Mouse (Mus musculus): ENCODE results near the gene Psmb3. TPM values are rescaled to one million over a fixed set of nuclear protein-coding genes. Genes with fewer than 3 reads are reported as not detected.

Psmb3 gene
- total RNA-seq, 4 experiments from 2014 or later: 197 to 238 (median 210) TPM

GRCm38 (mm10) chr11:97668160-97668559, 35.0 kb upstream of the Psmb3 start:
- no peak for DNase-seq

- no peak for DNase-seq
These were observed 33.9 kb upstream of the Psmb3 start for GRCm38 (mm10) chr11:97669268-97669667.

GRCm38 (mm10) chr11:97669829-97670228, 33.4 kb upstream of the Psmb3 start:
- DNase-seq: no peak

- no peak for DNase-seq
These were observed 32.7 kb upstream of the Psmb3 start for GRCm38 (mm10) chr11:97670234-97671176.

GRCm38 (mm10) chr11:97671177-97671527, 32.0 kb upstream of the Psmb3 start:
- DNase-seq: no peak

GRCm38 (mm10) chr11:97673148-97673547, 30.1 kb upstream of the Psmb3 start:
- no peak for DNase-seq

GRCm38 (mm10) chr11:97676050-97676754, 27.0 kb upstream of the Psmb3 start:
- no peak for DNase-seq

GRCm38 (mm10) chr11:97677381-97677780, 25.8 kb upstream of the Psmb3 start:
- no peak for DNase-seq

- DNase-seq: no peak
These were observed 25.4 kb upstream of the Psmb3 start for GRCm38 (mm10) chr11:97677842-97678241.

- no peak for DNase-seq
These were observed 24.9 kb upstream of the Psmb3 start for GRCm38 (mm10) chr11:97678301-97678700.

- DNase-seq: no peak
These were observed 22.8 kb upstream of the Psmb3 start for GRCm38 (mm10) chr11:97680430-97680829.

- DNase-seq: no peak
These were observed 20.6 kb upstream of the Psmb3 start for GRCm38 (mm10) chr11:97682504-97683055.

GRCm38 (mm10) chr11:97684063-97684680, 19.0 kb upstream of the Psmb3 start:
- DNase-seq: no peak

- DNase-seq: no peak
These were observed 18.4 kb upstream of the Psmb3 start for GRCm38 (mm10) chr11:97684766-97685165.

GRCm38 (mm10) chr11:97685613-97686321, 17.4 kb upstream of the Psmb3 start, which contains the start of gene Cisd3:
TSS of gene Cisd3 (plus strand) at chr11:97685826.
- peak; percentile 97 for DNase-seq

- DNase-seq: no peak
These were observed 16.8 kb upstream of the Psmb3 start for GRCm38 (mm10) chr11:97686322-97686908.

GRCm38 (mm10) chr11:97687061-97687460, 16.1 kb upstream of the Psmb3 start:
- no peak for DNase-seq

GRCm38 (mm10) chr11:97689861-97690260, 13.3 kb upstream of the Psmb3 start:
- DNase-seq: no peak

GRCm38 (mm10) chr11:97694435-97694834, 8.8 kb upstream of the Psmb3 start:
- no peak for DNase-seq

- DNase-seq: no peak
These were observed 8.1 kb upstream of the Psmb3 start for GRCm38 (mm10) chr11:97694921-97695711.

All from adrenal gland, adult 8-10 months (tissue).